Mouse (Mus musculus) left cerebral cortex, postnatal 10 days (tissue): ENCODE results near the gene Apip. TPM values are rescaled to one million over a fixed set of nuclear protein-coding genes. Genes with fewer than 3 reads are reported as not detected.
A peak's percentile ranks its signal among the peaks of the same experiment; 100 is the strongest.

Experiments used
- DNase-seq, 2 experiments: peaks; one replicate each; pipeline ENCODE4 v3.0.0; 2021 to 2022; ENCODE audit warnings: low spot score in 2 of 2, mixed read lengths in 1 of 2; ENCODE audit errors: extremely low spot score in 1 of 2
- intact Hi-C: fragments of 180-260 bp; cut with DNase I; formaldehyde crosslinking; loops from one replicate; pipeline ENCODE4 v1.15.1; 2025
- total RNA-seq, 2 experiments: library from RNA; stranded (reverse); gene quantifications; 2 replicates each; pipeline ENCODE4 v1.2.3; 2021

Gene Apip
- total RNA-seq = 10 to 100 TPM; 29.8 to 29.9 TPM

GRCm38 (mm10) chr2:103073219-103073982 lies at the start of gene Apip, which contains the start of gene Pdhx:
TSS of gene Apip (plus strand) at chr2:103073675.
TSS of gene Pdhx (minus strand) at chr2:103073513.
- peak; percentile 99 to 100 for DNase-seq
- intact Hi-C loops = no loop called here

- intact Hi-C loops = no loop called here
- DNase-seq = no peak
Observed at GRCm38 (mm10) chr2:103037831-103038230, 35.6 kb upstream of the Apip start.

- intact Hi-C loops = no loop called here
- peak in 1 of 2 experiments; percentile 42 for DNase-seq
Observed at GRCm38 (mm10) chr2:103040896-103041295, 32.6 kb upstream of the Apip start.

- intact Hi-C loops = no loop called here
- DNase-seq = no peak
Observed at GRCm38 (mm10) chr2:103045286-103045685, 28.2 kb upstream of the Apip start.

GRCm38 (mm10) chr2:103051937-103052893 lies 21.3 kb upstream of the Apip start:
- intact Hi-C loops = loop anchor here (10.0 kb wide), 1 partner anchor 367 kb away; no protein-coding TSS in a partner anchor
- DNase-seq = no peak

- DNase-seq = no peak
- intact Hi-C loops = loop anchor here (5.0 to 10.0 kb wide), 2 partner anchors 371 to 1344 kb away; no protein-coding TSS in a partner anchor
Observed at GRCm38 (mm10) chr2:103055820-103056219, 17.7 kb upstream of the Apip start.

- intact Hi-C loops = loop anchor here (5.0 to 10.0 kb wide), 2 partner anchors 373 to 1346 kb away; no protein-coding TSS in a partner anchor
- DNase-seq = no peak
Observed at GRCm38 (mm10) chr2:103058266-103058665, 15.2 kb upstream of the Apip start.

- intact Hi-C loops = loop anchor here (5.0 kb wide), 1 partner anchor 471 kb away; no protein-coding TSS in a partner anchor
- no peak for DNase-seq
Observed at GRCm38 (mm10) chr2:103062865-103063264, 10.6 kb upstream of the Apip start.

GRCm38 (mm10) chr2:103066683-103067551 lies 6.6 kb upstream of the Apip start:
- intact Hi-C loops = no loop called here
- no peak for DNase-seq

- intact Hi-C loops = no loop called here
- no peak for DNase-seq
Observed at GRCm38 (mm10) chr2:103067552-103068207, 5.8 kb upstream of the Apip start.

- no peak for DNase-seq
- intact Hi-C loops = no loop called here
Observed at GRCm38 (mm10) chr2:103068602-103069001, 4.9 kb upstream of the Apip start.

GRCm38 (mm10) chr2:103069752-103070405 lies 3.6 kb upstream of the Apip start:
- intact Hi-C loops = no loop called here
- no peak for DNase-seq

GRCm38 (mm10) chr2:103070586-103070985 lies 2.9 kb upstream of the Apip start:
- intact Hi-C loops = no loop called here
- DNase-seq = no peak

- no peak for DNase-seq
- intact Hi-C loops = no loop called here
Observed at GRCm38 (mm10) chr2:103081117-103081516, 7.6 kb downstream of the Apip start.

- no peak for DNase-seq
- intact Hi-C loops = no loop called here
Observed at GRCm38 (mm10) chr2:103081706-103082105, 8.2 kb downstream of the Apip start.

- no peak for DNase-seq
- intact Hi-C loops = no loop called here
Observed at GRCm38 (mm10) chr2:103082853-103083252, 9.4 kb downstream of the Apip start.

- no peak for DNase-seq
- intact Hi-C loops = no loop called here
Observed at GRCm38 (mm10) chr2:103084451-103084850, 11.0 kb downstream of the Apip start.
